Mouse (Mus musculus): Measurements from ENCODE around the gene Olfr672. TPM values are rescaled to one million over a fixed set of nuclear protein-coding genes. Genes with fewer than 3 reads are reported as not detected.

The Olfr672 gene
- not detected in 2 replicates for polyA plus RNA-seq (2015; fragmentation: Nextera tagmentation; extraction: Ambion mirVana)

GRCm38 (mm10) chr7:105001929-105002328, at the start of gene Olfr672:
Gene Olfr672 (minus strand): TSS chr7:105002029.

GRCm38 (mm10) chr7:105032398-105032797, 30.6 kb upstream of the Olfr672 start, which contains the start of gene Olfr676:
Gene Olfr676 (plus strand): TSS chr7:105032698.

DNA sequence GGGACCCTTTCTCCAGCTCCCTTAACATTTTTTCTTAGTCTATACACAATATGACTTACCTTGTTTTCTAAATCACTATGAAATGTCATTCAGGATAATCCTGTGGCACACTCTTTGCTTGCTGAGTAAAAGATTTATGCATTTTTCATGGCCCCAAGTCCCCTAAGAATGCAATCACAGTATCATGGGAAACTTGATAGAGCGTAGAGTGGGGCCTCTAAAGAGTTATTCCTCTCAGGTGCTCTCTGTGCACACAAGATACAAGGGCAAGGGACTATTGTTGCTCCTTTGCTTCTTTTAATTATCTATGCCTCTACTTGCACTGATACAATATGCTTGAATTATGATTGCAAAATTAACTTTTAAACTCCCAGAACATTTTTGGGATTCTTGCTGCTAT, 26.5 kb upstream of the Olfr672 start, which contains the start of gene Olfr675:
Olfr675 (minus strand) TSS at position 101 of the 400 bp plus-strand sequence.

DNA sequence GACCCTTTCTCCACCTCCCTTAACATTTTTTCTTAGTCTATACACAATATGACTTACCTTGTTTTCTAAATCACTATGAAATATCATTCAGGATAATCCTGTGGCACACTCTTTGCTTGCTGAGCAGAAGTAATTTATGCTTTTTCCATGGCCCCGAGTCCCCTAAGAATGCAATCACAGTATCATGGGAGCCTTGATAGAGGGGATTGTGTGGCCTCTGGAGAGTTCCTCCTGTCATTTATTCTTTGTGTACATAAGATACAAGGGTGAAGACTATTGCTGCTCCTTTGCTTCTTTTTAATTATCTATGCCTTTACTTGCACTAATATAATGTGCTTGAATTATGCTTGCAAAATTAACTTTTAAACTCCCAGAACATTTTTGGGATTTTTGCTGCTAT, 22.8 kb downstream of the Olfr672 start, which contains the start of gene Olfr671:
Olfr671 (minus strand) TSS at position 101 of the 400 bp plus-strand sequence.

GRCm38 (mm10) chr7:104962520-104962919, 39.3 kb downstream of the Olfr672 start, which contains the start of gene Olfr670:
Gene Olfr670 (minus strand): TSS chr7:104962620.

Other genes with a start within 250 kb of the Olfr672 start
- not detected in 2 replicates for gene Usp17le, start 224.6 kb downstream of the Olfr672 start, polyA plus RNA-seq (2015; fragmentation: Nextera tagmentation; extraction: Ambion mirVana)
- gene Usp17lb, start 159.4 kb downstream of the Olfr672 start, polyA plus RNA-seq (2015; fragmentation: Nextera tagmentation; extraction: Ambion mirVana): not detected in 2 replicates
- not detected in 2 replicates for gene Usp17la, start 145.0 kb downstream of the Olfr672 start, polyA plus RNA-seq (2015; fragmentation: Nextera tagmentation; extraction: Ambion mirVana)
- not detected in 2 replicates for gene Olfr665, start 124.0 kb downstream of the Olfr672 start, polyA plus RNA-seq (2015; fragmentation: Nextera tagmentation; extraction: Ambion mirVana)
- not detected in 2 replicates for gene Olfr666, start 106.1 kb downstream of the Olfr672 start, polyA plus RNA-seq (2015; fragmentation: Nextera tagmentation; extraction: Ambion mirVana)
- not detected in 2 replicates for gene Olfr667, start 80.5 kb downstream of the Olfr672 start, polyA plus RNA-seq (2015; fragmentation: Nextera tagmentation; extraction: Ambion mirVana)
- not detected in 2 replicates for gene Olfr668, start 74.0 kb downstream of the Olfr672 start, polyA plus RNA-seq (2015; fragmentation: Nextera tagmentation; extraction: Ambion mirVana)
- not detected in 2 replicates for gene Olfr669, start 67.8 kb downstream of the Olfr672 start, polyA plus RNA-seq (2015; fragmentation: Nextera tagmentation; extraction: Ambion mirVana)
- gene Olfr670, start 39.4 kb downstream of the Olfr672 start, polyA plus RNA-seq (2015; fragmentation: Nextera tagmentation; extraction: Ambion mirVana): not detected in 2 replicates
- gene Olfr671, start 22.9 kb downstream of the Olfr672 start, polyA plus RNA-seq (2015; fragmentation: Nextera tagmentation; extraction: Ambion mirVana): not detected in 2 replicates
- not detected in 2 replicates for gene Olfr675, start 26.4 kb upstream of the Olfr672 start, polyA plus RNA-seq (2015; fragmentation: Nextera tagmentation; extraction: Ambion mirVana)
- not detected in 2 replicates for gene Olfr676, start 30.7 kb upstream of the Olfr672 start, polyA plus RNA-seq (2015; fragmentation: Nextera tagmentation; extraction: Ambion mirVana)
- not detected in 2 replicates for gene Olfr677, start 49.3 kb upstream of the Olfr672 start, polyA plus RNA-seq (2015; fragmentation: Nextera tagmentation; extraction: Ambion mirVana)
- not detected in 2 replicates for gene Olfr678, start 62.4 kb upstream of the Olfr672 start, polyA plus RNA-seq (2015; fragmentation: Nextera tagmentation; extraction: Ambion mirVana)
- gene Olfr679, start 79.2 kb upstream of the Olfr672 start, polyA plus RNA-seq (2015; fragmentation: Nextera tagmentation; extraction: Ambion mirVana): not detected in 2 replicates
- not detected in 2 replicates for gene Olfr680-ps1, start 90.8 kb upstream of the Olfr672 start, polyA plus RNA-seq (2015; fragmentation: Nextera tagmentation; extraction: Ambion mirVana)
- not detected in 2 replicates for gene Olfr681, start 114.8 kb upstream of the Olfr672 start, polyA plus RNA-seq (2015; fragmentation: Nextera tagmentation; extraction: Ambion mirVana)
- not detected in 2 replicates for gene Olfr683, start 145.0 kb upstream of the Olfr672 start, polyA plus RNA-seq (2015; fragmentation: Nextera tagmentation; extraction: Ambion mirVana)
- not detected in 2 replicates for gene Olfr684, start 161.6 kb upstream of the Olfr672 start, polyA plus RNA-seq (2015; fragmentation: Nextera tagmentation; extraction: Ambion mirVana)
- not detected in 2 replicates for gene Olfr685, start 184.0 kb upstream of the Olfr672 start, polyA plus RNA-seq (2015; fragmentation: Nextera tagmentation; extraction: Ambion mirVana)
- not detected in 2 replicates for gene Olfr686, start 205.5 kb upstream of the Olfr672 start, polyA plus RNA-seq (2015; fragmentation: Nextera tagmentation; extraction: Ambion mirVana)

Measured in adrenal gland, postnatal 0 days (tissue).